Mouse (Mus musculus) liver, postnatal 0 days (tissue): Measurements from ENCODE around the gene Clybl.

Experiments
- CTCF ChIP-seq: sonication (generic); IDR thresholded peaks from 2 replicates; pipeline ENCODE4 v1.5.1; 2016; ENCODE audit warnings: antibody characterized with exemption, low read depth
- EP300 ChIP-seq: IDR thresholded peaks from 2 replicates; pipeline ENCODE4 v1.6.1; 2016; ENCODE audit warnings: antibody characterized with exemption, low read depth, mild to moderate bottlenecking

DNA sequence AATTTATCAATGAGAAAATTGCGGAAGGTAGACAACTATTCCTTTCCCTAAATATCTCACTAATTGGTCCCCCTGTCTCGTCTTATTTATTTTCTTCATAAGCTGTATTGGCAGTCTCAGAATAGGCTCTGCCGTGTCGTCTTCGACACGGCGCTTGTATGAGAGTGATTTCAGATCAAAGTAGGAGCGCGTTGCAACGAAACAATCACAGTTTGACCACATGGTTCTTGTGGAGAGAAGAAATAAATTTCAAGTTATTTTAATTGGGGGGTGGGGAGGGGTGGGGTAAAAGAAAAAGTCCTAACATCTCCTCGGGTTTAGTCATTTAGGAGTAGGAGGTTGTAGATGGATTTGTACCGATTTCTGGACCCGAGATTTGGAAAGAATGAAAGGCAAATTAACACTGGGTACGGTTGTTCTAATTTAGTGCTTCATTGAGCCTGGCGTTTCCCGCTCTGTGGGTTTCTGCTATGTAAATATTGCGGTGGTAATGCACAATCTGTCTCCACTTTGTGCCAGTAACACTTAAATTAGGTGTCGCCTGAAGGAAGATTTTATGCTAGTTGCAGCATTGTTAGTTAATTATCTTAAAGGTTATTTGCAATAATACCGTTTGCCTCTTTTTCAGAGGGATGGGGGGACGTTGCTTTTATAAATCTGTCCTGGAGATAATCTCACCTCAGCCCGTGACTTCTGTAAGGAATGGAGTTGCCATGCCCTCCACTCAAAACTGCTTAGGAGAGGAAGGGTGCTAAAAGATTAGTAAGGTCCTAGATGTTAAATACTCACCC, 203.1 kb downstream of the Clybl start:
- TF ChIP-seq CTCF (no peak), EP300 (no peak)
